Mouse (Mus musculus): Measurements from ENCODE around the gene Slc13a2.

Slc13a2 gene

DNA sequence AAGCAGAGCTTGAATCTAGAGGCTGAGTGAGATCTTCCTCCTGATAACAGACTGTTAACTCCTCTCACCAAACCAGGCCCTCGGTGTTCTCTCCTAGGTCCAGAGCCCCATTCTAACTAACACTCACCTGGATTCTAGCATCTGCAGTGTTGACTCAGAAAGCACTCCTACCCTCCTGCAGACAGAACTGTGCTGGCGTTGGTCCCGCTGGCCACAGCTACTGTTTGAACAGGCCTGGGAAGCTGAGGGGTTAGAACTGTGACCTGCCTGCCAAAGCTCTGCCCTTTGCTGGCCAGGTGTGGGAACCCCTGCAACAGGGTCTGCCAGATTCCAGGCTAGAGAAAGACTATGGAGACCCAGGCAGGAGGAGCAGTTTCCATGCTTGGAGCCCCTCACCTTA is 29.3 kb downstream of the Slc13a2 start:
- DNase-seq (ENCODE audit: low spot score in 2 of 2), result no peak

DNA sequence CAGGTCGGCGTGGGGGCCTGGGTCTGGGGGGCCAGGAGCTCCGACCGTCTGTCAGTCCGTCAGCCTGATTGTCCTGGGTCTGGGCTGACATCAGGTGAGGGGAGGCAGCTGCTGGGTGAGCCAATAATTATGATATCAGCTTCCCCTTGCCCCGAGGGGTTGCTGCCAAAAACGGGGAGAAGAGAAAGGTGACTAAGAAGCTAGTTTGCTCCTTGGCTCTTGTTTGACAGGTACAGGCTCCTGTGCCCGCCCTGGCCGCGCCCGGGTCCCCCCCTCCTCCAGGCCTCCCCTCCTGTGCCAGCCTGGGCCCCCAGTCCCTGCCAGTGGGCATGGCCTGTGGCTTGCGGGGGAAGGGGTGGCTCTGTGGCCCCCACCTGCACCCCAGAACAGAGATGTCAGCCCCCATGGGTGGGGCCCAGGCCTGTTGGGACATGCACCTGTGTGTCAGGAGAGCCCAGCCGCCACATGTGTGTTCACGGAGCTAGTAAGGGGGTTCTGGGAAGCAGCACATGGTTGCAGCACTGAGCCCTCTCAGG is 35.4 kb downstream of the Slc13a2 start, which contains the start of gene Foxn1:
Gene Foxn1, minus strand, starts transcription at position 51 of the 536 bp plus-strand sequence.
- DNase-seq (ENCODE audit: low spot score in 2 of 2), result no peak

DNA sequence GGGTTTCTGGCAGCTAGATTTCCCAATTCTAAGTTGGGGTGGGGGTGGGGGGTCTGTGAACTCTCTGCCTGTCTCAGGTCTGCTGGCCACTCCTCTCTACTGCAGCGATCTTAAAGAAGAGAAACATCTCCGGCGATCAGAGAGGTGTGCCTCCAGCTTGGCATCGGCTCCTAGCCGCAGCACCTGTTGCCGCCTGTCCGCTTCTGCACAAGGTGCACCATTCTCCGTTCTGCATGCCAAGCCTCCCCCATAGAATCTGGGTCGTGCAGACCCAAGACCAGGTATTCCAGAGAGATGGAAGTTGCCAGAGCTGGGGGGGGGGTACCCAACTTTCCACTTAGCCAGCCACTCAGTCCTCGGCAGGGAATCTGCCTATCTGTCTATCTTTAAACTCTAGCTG is 36.2 kb downstream of the Slc13a2 start:
- no peak for DNase-seq (ENCODE audit: low spot score in 2 of 2)

DNA sequence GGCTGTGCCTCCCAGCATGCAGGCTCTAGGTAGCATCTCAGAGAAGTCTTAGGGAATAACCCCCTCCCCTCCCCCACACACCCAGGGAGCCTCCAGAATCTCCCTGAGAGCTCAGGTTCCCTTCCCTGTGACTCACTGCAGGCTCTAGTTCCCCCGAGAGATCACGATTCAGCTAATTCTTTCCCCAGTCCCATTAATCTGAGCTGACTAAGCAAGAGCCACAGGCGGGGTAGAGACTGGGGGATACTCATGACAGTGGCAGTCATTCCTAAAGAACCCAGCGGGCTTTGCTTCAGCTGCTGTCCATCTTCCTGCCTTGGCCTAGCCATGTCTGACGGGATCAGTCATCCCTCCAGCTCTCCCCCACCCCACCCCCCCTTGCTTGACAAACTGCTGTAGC is 39.3 kb downstream of the Slc13a2 start:
- DNase-seq (ENCODE audit: low spot score in 2 of 2), result no peak

DNA sequence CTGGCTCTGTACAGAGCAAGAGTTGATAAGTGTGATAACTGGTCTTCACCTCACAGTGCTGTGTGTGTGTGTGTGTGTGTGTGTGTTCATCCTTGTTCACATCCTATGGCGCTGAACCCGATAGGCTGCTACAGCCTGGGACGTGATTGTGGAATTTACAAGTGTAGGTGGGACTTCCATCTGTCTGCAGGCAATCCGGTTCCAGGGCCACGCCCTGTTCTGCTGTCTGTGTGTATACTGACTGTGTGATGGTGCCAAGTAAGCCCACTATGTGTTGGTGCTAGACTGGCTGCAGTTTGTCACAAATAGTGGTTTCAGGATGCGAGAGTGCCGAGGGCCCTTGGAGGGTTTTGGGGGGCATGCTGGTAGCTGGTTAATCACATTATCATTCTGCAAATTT is 39.7 kb downstream of the Slc13a2 start:
- DNase-seq (ENCODE audit: low spot score in 2 of 2), result no peak

DNA sequence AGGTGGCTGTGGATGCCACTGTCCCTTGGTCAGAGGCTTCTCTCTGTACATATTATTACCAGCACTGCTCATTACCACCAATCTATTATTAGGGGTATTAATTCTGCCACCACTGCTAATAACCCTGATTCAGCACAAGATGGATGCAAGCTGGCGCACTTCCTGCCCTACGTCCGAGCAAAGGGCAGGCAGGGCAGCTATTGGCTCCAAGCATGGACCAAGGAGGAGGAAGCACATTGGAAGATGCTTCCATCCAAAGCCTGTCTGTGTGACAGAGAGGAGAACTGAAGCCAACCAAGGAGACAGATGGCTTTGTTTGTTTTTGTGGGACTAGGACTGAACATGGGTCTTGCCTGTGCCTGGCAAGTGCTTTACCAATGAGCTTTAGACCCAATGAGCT is 41.0 kb downstream of the Slc13a2 start:
- DNase-seq (ENCODE audit: low spot score in 2 of 2), result no peak

DNA sequence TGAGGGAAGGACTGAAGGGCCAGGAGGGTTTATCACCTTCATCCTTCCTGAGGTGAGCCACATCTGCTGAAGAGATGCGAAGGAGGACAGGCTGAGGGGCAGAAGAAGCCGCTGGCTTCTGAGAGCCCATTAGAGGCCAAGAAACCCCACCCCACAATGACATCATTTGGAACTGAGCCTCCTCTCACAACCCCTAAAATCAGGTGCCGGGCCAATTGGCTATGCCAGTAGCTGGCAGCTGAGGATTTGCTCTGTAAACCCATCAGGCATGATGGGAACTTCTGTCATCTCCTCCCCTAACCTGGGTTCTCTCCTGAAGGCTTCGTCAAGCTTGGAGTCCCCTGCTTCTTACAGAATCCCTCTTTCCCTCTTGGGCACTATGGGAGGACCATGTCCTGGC is 41.7 kb downstream of the Slc13a2 start:
- DNase-seq (ENCODE audit: low spot score in 2 of 2), result no peak

DNA sequence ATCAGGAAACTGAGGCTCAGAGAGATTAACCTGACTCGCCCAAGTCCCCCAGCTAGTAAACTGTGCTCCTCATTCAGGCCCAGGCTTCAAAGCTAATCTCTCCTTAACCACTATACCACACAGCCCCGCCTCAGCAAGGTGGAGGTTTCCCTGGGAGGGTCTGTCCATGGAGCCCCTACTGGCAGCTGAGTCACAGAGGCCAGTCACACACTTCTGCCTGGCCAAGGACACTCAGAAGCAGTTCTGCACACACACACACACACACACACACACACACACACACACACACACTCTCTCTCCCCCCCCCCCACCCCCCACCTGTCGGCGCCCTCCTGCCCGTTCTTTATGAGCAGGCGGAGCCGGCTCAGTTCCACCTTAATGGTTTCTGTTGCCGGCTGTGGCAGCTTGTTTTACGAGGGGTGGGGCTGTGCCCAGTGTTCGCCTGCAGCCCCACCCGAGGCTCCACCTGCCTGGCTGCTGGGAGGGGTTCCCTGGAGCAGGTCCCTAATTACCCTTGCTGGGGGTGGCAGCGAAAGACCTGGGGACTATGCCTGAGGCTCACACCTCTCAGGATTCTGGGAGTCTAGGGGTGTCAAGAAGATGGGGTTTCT is 44.4 kb downstream of the Slc13a2 start:
- DNase-seq (ENCODE audit: low spot score in 2 of 2), result no peak

DNA sequence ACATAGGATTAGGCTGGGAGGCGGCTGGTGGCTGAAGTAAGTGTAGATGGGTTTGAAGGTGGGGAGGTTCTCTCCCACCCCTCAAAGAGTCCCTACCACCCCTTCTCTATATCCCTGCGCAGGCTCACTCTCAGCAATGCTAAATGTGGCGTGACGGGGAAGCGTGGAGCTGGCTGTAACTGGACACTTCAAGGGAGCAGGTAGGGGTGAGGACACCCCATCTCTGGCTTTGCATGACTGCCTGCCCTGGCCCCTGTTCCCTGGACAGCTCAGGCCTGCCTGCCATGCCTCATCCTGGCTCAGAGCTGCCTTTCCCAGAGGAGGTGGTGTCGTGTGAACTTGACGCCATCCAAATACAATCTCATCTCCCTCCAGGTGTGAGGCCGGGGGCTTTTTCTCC is 47.9 kb downstream of the Slc13a2 start:
- DNase-seq (ENCODE audit: low spot score in 2 of 2), result no peak

DNA sequence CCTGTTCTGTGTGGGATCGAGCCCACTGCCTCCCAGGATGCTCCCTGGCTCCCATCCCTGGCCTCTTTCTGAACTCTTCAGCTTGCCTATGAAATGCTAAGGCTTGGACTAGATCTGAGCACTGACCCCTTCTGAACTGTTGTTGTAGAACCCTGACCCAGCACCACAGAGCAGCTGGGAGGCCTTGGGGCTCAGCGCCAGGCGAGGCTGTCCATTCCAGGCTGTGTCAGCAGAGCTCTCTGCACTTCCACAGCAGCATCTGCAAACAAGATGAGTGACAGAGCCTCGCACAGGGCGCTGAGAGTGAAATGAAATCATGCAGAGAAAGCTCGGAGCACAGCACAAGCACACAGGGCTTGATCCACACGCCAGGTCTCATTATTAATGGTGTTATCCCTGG is 49.4 kb downstream of the Slc13a2 start:
- DNase-seq (ENCODE audit: low spot score in 2 of 2), result no peak

DNA sequence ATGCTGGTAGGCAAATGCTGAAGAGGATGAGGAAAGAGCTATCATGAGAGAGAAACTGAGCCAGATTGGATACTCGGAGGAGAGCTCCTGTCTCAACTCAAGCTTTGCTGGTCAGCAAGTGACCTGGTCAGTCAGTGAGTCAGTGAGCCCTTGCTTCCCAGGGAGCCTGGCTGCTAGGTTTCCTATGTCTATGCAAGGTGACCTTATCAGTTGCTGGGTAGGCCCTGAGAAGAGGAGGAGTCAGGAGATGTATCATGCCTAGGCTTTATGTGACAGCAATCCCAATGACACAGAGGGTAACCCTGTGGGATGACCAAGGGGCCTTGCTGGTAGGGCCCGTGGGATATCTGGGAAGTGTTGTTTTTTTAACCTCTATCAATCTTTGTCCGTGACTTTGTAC is 49.9 kb downstream of the Slc13a2 start:
- DNase-seq (ENCODE audit: low spot score in 2 of 2), result no peak

DNA sequence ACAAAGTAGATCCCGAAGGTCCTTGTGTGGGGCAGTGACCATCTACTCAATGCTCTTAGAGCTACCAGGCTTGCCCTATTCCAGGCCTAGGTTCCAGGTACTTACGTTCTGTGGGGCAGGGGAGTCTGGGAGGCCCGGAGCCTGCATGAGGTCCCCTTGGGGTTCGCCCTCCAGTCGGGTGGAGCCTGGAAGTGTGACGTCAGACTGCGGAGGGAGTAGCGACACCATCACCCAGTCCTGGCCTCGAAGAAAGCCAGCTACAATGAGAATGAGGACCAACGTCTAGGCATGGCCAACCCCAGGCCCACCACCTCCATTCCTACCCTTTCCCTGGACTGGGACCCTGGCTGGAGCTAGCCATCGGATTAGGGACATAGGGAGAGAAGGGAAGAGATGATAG is 50.3 kb downstream of the Slc13a2 start:
- DNase-seq (ENCODE audit: low spot score in 2 of 2), result no peak

DNA sequence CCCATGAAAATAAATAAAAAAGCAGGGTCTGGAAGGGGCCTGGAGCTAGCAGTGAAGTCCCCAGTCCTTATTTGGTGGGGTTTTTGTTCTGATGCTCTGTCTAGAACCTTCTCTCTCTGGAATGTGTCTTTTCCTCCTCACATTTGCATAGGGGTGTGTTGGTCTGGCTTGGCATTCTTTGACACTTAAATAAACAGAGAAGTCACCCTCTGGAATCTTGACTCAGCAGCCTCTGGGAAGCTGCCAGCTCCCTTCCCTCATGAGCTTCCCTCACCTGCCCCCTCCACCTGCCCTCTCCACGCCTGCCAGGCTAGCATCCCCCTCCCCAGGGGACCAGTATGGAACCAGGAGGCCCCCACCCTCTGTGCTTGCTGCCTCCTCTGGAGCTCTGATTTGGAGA is 51.6 kb downstream of the Slc13a2 start:
- DNase-seq (ENCODE audit: low spot score in 2 of 2), result no peak

DNA sequence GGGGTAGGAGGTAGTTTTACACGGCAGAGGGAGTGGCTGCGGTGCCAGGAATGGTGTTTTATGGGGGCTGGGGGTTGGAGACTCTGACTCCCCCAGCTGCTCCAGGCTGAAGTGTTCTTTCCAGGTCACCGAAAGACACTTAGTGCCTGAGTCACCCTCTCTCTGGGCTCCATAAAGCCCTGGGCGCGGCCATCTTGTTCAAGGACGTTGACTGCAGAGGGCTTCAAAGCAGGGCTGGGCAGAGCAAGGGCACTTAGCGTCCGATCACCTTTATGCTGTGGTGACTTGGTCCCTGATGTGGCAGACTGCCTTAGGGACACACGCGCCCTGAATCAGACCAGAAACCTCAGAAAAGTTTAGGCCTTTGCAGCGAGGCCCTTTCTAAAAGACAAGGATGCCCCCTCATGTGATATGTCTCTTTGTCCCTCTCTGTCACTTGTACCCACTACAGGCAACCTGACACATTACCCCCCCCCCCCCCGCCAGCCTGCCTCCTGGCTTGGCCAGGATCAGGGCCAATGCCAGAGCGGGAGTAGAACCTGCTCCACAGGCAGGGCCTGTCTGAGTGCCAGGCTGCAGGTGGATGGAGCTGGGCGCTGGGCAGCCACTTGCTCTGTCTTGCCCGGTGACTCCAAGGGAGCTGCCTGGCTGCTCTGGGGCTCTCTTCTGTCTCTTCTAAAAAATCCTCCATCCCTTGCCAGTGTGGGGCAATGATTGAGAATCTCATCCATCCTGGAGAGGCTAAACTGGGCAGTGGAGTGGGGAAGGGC is 54.4 kb downstream of the Slc13a2 start:
- no peak for DNase-seq (ENCODE audit: low spot score in 2 of 2)

DNA sequence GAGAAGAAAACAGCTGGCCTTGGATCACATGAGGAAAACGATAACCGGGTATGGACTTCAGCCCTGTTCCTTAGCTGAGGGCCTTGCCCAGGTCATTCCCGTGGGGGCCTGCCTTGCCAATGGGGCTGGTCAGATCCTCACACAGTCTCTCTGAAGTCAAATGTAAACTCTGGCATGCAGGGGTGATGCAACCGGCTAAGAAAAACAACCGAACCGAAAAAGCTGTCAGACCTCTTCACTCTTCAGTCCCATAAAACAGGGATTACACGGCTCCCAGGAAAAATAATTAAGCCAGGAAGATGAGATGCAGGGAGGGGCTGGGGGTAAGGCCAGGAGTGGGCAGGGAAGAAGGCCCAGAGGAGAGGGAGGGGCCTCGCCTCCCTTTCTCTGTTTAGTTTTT is 57.9 kb downstream of the Slc13a2 start:
- DNase-seq (ENCODE audit: low spot score in 2 of 2), result no peak

DNA sequence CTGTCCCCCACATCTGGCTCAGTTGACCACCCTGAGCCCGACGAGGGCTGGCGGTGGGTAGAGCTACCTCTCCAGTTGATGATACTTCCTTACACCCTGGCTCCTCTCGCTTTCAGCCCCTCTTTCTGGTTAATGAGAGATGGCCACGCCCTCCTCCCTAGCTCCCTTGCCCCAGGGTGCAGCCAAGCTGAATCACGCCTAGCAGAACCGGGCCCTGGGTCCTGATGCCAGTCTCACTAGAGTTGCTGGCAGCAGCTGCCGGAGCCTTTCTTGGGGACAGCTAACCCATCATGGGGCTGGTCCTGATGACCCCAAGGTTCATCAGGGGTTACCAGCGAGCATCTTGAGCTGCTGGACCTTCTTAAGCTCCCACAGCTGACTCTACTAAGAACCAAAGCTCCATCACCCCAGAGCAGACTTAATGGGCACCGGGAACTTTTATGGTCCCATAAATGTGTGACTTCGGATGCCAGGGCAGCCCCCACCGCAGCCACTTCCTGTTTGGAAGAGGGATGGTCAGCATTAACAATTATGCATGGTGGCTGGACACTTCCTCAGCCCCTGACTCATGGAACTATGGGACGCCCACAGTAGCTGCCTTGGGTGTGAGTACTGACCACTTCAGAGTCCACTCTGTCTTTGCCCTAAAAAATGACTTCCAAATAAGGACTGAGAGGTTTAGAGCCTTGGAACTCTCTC is 58.6 kb downstream of the Slc13a2 start:
- DNase-seq (ENCODE audit: low spot score in 2 of 2), result no peak

DNA sequence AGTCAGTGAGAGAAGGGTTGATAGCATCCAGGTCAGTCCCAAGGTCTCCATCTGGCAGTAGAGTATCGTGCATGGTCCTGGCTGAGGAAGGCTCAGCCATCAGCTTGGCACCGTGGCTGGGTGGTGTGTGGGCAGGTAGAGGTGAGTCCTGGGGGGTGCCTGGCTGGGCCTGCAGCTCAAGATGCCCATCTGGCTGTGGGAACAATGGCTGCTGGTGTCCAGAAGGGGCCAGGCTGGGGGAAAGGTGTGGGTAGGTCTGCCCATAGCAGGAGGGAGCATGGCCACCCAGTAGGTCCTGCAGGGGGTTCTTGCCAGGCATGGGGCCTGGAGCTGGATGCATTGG is 61.3 kb downstream of the Slc13a2 start:
- no peak for DNase-seq (ENCODE audit: low spot score in 2 of 2)

DNA sequence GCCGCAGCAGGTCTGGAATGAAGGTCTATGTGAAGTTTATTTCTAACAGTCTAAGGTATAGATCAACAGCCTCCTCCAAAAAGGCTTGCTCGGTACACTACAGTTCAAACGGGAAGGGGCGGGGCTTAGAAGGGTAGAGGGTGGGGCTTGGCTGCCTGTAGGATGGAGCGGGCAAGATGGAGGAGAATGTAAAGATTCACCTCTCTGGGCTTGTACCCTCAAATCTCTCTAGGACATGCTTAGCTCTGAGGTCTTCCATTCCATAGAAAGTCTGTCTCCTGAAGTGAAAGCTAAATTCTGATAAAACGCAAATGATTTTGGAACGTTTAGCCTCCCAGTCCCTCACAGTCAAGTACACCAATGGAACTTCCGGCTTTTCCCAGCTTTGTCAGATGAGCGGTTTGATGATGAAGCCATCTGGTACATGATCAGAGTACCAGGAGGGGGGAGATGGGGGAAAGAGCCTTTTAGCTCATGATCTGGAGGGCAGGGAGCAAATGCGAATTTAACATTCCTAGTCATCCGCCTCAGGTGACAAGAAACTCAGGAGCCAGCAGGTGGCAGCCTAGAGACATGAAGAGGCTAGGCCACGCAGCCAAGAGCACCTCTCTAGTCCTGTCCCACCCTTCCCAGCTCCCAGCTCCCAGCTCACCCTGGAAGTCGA is 61.8 kb downstream of the Slc13a2 start:
- peak; percentile 57 to 76 for DNase-seq (ENCODE audit: low spot score in 2 of 2)

DNA sequence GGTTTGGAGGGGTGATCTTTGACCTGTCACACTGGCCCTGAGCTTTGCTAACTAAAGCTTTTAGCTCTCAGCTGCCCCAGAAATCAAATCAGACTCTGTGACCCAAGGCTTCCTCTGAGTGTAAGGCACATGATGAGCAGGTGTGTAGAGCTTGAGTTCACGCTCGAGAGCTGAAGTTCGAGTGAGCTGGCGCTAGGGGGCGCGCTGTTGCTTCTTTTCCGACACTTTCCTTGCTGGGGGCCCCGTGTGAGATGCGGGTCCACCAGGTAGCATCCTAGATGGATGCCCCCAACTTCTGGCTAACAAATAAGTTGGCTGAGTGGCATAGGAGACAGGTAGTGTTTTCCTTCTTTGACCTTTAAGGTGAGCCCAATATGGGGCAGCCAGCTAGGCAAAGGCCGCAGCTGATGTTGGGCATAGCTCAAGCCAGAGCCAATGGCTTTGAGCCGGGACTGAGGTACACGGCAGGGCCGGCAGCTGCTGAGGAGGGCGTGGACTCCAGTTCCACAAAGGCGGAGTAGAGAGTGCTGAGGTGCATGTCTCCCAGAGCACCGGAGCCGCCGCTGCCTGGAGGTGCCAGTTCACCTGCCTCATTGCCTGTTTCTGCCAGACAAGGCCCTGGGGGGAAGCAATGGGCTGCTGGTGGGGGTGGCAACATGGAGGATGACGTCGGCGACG is 63.5 kb downstream of the Slc13a2 start:
- peak in 1 of 2 experiments; percentile 25 for DNase-seq (ENCODE audit: low spot score in 2 of 2)

DNA sequence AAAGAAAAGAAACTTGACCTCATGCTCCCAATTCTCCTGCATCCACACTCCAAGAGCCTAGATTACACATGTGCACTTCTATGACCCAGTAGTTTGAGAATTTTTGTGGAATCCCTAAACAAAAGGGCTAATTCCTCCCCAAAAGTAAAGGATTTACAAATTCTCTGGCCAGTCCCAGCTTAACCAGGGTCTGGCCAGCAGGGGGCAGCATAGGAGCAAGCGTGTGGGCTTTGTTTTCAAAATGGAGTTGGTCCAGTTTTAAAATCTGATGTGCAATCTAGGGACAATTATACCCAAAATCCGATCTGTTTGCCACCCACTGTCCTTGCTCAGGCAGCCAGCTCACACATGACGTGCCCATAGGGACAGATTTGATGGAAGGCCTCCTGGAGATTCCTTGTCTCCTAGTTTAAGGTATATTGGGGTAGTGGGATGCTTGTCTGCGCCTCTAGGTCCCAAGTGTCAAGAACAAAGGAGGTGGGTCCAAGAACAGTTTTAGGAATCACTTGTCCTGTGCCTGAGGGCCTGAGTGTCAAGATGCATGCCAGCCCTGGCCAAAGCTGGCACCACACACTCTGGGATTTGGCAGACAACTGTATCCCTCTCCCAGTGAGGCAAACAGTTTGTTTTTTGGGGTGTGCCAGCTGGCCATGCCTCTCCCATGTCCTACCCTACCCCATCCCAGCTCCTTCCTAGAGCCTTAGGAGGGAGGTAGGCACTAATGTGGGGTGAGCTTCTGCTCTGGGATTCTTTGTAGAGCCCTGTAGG is 66.4 kb downstream of the Slc13a2 start:
- peak; percentile 58 to 64 for DNase-seq (ENCODE audit: low spot score in 2 of 2)

DNA sequence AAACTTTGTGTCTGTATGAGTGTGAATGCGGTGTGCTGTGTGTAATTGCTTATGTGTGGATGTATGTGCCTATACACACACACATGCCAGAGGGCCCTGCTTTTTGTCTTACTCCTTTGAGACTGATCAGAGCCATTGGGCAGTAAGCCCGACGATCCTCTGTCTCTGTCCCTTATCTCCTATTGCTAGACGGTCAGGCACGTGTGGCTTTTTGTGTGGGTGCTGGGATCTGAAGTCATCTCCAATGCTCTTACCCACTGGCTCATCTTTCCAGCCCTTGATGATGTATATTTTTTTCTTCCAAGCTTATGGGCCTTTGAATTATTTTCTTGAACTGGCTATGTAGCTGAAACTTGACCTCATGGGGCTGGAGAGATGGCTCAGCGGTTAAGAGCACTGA is 67.1 kb downstream of the Slc13a2 start:
- no peak for DNase-seq (ENCODE audit: low spot score in 2 of 2)
